Mouse (Mus musculus) brain, embryonic 18.5 days (tissue): ENCODE measurements around the gene Pde10a.

Experiments used
- DNase-seq: peaks from one replicate; pipeline ENCODE4 v3.0.0-alpha.2; 2012; ENCODE audit warnings: low read depth, low spot score

Gene Pde10a

DNA sequence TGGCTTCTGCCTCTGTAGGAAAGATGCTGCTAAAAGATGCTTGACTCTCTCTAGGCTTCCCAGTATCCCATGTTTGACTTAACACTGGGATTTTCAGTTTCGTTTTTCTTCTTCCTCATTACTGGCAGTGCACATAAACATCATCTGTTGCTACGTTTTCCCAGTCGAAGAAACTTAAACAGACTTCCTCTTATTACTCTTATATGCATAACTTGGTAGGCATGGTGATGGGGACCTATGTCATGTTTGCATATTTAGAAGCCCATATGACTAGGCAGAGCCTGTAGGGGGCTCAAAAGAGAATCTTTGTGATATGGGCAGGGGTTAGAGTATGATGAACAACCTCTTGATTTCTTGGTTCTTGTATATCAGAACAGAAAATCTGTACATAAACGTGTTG is 224.3 kb downstream of the Pde10a start:
- DNase-seq: no peak

DNA sequence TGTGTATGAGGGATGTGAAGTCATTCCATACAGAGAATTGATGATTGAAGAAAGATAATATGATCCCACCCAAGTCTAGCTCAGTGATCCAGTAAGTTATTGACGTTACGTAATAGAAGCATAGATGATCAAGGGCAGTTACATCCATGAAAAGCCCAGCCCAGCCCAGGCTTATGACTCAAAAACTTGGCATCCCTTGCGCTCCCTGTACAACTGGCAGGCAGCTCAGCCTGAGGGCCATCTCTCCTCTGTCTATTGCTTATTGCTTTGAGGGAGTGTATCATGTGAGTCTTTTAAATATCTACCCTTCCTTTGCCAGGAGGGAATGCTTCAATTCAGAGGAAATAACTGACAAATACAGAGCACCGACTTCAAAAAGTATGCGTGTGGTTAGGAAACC is 232.4 kb downstream of the Pde10a start:
- no peak for DNase-seq

DNA sequence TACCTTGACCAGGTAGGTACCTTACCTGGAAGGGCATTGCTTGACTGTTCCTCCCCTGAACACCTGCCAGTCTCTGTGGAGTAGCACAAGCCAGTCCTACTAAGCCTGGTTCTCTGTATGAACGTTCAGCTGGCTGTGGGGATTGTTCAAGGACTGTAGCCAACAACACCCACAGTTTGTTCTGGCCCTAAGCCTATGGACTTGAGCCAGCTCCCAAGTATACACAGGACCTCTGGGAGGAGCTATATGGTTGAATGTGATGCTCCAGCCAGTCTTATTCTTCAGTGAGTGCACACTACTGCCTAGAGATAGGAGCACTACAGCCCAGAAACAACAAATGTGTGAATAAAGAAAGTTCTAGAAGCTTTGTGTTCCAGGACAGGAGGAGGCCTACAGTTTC is 238.1 kb downstream of the Pde10a start:
- no peak for DNase-seq

DNA sequence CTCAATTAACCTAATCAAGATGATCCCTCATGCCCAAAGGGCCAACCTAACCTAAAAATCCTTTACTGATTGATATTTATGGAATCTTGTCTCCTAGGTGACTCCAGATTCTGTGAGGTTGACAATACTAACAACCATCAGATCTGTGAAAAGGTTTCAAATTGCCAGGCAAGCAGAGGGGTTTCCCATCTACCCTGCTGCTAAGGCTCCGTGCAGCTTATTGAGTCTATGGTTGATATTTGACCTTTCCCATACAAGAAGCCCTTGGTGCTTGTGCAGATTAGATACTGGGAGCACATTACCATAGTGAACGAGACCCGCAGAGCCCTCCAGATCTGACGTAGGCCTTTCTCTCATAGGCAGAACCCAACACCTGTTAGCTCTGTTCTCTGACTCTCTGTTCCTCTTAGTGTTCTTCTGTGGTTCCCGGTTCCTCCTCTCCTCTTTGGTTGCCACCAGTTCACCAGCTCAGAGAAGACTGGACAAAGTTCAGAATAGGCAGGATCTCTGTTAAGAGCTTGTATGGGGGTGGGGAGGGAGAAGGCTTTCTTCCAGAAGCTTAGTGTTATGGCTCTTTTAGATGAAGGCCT is 240.9 kb downstream of the Pde10a start:
- DNase-seq: no peak

DNA sequence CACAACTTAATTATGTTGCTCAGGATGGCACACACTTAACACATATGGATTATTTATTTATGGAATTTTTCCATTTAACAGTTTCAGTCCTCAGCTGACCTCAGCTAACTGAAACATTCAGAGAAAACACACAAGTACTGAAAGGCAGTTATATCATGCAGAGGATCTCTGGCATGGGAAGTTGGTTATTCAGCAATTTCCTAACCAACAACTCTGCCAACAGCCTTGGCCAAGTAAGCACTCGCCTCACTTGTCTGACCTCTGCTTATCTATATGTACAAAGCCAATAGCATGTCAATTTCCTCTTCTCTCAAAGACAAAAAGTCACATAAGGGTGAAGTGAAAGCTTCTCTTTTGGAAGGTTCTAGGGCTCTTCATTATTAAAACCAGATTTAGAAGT is 244.0 kb downstream of the Pde10a start:
- no peak for DNase-seq

DNA sequence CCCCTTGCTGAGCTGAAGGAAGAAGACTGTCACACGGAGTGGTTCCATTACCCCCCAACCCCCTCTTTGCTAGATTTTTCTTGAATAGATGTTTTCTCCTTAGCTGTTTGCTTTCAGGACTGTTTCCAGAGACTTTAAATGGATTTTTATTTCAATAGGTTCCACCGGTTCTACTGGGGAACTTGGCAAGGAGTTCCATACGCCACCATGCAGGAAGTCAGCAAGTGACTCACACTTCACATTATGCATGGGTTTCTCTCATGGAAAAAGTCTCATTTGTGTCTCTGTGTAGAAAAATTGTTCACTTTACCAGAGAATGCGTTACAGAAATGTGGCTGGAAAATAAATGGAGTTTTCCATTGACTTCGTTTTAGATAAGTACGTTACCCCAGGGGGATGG is 248.2 kb downstream of the Pde10a start:
- no peak for DNase-seq

DNA sequence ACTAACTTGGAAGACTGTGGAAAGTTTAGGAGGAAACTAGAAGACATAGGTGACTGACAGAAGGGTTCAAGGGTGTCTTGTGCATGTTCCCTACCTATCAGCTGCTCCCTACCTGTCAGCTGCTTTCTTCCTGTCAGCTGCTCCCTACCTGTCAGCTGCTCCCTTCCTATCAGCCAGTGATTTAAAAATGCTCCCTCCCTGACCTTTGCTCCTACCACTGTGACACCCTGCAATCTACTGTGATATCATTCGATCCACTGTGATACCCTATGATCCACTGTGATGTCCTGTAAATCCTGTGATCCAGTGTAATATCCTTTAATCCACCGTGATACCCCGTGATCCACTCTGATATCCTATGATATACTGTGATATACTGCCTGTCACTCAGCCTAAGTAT is 249.1 kb downstream of the Pde10a start:
- DNase-seq: no peak

DNA sequence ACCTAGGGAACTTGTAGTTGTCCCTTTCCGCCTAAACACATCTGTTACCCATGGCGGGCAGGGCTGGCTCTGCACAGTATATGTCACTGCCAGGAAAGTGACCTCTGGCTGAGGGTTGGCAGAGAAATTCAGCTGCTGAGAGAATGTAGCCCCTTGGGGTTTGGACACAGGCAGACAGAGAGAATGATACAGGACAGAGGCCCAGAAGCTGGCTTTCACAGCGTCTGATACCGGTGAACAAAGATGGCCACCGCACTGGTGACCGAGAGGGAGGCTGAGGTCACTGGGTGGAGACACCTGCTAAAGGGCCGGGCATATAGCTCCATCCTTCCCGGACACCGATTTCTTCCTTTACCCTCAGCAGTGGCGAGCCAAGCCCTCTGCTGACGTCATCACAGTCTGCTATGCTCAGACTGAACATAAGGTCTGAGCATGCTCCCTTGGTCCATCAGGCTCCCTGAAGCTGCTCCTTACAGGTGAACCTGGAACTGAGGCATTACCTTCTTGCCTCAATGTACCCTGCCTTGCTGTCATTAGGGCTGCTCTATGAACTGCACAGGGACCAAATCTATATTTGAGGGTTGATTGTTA is 250.5 kb downstream of the Pde10a start:
- DNase-seq: no peak

DNA sequence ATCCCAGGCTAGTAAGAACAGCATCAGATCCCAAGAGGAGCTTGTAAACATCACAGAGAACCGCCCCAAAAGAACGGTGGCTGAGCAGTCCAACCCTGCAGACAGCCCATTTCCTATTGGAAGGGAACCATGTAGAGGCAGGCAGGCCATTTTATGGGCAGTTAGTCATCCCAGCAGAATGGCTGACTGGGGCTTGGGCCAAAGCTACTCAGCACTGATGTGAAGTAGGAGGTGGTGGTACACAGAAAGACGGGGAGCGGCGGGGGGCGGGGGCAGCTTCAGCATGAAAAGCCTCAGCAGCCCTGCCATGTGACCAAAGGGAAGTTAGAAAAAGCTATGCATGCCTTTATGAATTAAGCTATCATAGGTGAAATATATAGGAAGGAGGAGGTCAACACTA is 252.5 kb downstream of the Pde10a start:
- no peak for DNase-seq

DNA sequence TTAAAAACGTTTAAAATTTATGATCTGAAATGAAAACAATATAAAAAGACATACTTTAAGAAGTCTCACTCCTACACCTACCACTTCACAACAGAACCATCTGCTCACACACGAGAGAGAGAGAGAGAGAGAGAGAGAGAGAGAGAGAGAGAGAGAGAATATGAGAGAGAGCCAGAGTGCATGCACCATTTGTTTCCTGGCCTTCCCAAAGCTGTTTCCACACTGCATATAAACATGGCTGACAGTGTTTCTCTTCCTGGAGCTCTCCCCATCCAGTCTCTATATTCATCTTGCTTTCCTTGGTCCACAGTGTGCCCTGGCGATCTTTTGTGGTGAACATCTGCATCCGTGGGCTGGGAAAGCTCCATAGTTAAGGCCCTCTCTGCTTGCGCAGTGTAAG is 253.7 kb downstream of the Pde10a start:
- DNase-seq: no peak

DNA sequence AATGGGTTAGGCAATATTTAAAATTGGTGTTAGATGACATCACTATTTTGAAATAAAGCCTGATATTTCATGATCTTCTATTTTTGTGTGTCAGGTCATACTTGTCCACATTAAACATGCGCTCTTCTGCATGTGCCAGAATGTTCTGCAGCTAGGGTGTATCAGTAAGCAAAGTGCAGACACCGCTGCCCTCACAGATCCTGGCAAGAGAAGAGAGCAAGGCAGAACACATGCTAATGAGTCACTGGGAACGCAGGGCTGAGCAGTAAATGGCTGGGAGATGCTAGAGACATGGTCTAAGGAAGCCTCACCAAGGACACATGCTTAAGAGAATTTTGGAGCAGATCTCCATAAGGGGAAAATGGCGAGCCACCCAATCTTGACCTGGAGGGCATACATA is 255.3 kb downstream of the Pde10a start:
- no peak for DNase-seq

DNA sequence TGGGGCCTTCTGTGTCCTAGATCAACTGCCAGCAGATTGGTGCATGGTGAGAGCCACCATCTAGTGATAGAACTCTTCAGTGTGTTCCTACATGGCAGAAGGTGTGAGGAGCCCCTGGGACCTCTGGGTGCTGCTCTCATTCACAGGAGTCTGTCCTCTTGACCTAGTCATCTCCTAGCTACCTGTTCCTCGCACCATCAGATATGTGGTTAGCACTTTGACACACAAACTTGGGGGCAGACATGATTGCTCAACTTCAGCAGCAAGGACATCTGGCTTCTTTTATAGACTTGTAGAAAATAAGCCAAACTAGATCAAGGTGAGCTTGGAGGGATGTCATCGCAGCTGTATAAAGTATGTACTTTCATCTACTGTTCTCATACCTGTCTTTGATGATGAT is 255.9 kb downstream of the Pde10a start:
- no peak for DNase-seq

DNA sequence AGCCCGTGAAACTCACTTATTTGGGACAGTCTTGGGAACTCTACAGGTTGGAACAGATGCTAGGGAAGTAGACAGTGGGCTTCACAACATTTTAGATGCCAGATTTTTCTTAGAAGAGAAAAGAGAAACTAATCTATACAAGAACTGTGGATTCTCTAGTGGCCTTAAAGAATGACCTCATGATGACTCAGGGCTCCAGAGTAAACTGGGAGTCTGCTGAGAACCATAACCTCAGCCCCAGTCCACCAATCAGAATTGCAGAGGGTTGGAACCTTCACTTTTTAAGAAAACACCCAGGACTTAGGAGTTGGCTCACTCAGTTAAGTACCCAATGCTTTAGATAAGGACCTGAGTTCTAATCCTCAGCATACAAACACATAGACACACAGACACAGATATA is 256.4 kb downstream of the Pde10a start:
- DNase-seq: no peak

DNA sequence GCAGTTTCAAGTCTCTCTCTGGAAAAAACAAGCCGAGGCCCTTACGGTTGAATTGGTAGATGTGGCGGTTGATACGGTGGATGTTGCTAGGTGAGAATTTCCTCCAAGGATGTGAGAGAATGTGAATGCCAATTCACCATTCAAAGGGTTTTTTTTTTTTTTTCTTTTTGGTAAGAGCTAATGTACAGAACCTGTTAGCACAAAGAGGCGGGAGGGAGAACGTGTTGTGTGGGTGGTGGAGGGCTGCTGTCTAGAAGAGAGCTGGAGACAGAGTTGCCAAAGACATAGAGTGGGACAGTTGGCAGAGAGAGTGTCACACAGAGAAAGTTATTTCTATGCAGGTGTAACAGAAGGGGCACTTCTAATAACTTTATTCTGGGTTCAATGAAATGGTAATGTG is 260.7 kb downstream of the Pde10a start:
- DNase-seq: no peak

DNA sequence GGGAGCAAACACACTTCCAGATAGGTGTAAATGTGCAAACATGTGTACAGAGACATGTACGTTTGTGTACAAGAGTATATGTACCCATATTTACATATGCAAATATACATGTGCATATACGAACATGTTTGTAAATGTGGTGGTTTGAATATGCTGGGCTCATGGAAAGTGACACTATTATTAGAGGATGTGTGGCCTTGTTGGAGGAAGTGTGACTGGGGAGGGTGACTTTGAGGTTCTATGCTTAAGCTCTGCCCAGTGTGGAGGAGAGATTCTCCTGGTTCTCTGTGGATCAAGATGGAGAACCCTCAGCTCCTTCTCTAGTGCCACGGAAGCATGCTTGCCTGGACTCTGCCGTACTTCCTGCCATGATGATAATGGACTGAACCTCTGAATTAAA is 261.3 kb downstream of the Pde10a start:
- no peak for DNase-seq

DNA sequence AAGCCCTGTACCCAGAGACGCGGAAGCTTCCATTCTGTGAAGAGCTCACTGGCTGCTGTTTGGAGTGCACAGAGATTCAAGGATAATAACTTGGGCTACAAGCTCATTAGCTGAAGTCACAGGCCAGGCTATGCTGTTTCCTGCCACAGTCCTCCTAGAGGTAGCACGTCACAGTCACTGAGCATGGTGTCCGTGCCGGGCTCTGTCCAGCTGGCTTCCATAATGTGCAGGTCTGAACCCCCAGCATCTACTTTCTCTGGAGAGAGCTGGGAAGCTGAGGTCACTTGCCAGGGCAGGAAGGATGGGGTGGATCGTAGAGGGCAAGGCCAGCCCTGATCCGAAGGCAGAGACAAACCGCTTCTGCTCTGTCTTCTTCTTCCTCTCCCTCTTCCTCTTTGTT is 262.6 kb downstream of the Pde10a start:
- DNase-seq: no peak

DNA sequence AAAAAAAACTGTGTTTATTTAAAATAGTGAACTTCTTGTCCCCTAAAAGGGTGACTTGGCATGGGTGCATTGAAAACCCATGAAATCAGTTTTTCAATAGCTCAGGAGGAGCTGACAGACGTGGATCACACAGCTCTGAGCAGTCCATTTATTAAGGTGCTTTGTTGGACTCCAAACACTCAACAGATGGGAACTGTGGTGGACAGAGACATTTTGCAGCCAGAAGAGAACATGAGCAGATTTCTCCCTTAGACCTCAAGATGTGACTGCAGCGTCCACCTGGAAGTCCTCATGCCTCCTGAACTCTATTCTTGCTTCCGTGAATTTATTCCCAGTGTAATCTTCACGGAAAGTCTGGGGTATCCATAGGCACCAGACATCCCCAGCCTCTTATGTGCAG is 266.4 kb downstream of the Pde10a start:
- DNase-seq: no peak

DNA sequence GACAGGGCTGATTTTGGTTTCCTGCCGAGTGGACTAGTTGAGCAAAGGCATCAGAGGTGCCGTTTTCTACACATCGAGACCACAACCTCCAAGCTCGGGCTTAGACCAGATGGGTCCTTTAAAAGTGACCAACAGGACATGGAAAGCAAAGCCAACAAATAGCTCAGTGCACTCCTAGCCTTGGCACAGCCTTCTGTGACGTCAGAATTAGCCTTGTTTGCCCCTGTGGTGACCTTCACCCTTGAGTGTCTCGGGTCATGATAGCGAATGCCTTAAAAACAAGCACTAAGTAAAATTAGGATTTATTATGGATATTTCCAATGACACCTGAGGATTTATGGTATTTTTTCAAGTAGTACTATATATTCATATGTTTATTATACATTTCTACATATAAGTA is 267.4 kb downstream of the Pde10a start:
- no peak for DNase-seq

DNA sequence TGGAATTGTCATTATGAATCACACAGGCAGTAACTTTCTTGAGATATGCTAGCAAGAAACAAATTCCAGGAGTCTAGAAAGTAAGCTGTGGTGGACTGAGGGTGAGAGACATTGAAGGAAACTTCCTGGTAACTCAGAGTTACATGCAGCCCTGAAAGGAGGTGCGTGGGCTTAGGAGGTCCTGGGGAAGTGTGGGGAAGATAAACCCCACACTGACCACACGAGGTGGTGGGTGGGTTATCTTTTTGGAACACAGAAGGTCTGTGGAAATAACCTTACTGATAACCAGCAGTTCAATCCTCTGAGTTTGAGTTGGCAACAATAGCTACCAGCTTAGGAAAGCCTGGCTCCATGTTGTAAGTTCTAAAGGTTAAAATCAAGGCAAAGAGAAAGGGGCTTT is 272.5 kb downstream of the Pde10a start:
- DNase-seq: no peak

DNA sequence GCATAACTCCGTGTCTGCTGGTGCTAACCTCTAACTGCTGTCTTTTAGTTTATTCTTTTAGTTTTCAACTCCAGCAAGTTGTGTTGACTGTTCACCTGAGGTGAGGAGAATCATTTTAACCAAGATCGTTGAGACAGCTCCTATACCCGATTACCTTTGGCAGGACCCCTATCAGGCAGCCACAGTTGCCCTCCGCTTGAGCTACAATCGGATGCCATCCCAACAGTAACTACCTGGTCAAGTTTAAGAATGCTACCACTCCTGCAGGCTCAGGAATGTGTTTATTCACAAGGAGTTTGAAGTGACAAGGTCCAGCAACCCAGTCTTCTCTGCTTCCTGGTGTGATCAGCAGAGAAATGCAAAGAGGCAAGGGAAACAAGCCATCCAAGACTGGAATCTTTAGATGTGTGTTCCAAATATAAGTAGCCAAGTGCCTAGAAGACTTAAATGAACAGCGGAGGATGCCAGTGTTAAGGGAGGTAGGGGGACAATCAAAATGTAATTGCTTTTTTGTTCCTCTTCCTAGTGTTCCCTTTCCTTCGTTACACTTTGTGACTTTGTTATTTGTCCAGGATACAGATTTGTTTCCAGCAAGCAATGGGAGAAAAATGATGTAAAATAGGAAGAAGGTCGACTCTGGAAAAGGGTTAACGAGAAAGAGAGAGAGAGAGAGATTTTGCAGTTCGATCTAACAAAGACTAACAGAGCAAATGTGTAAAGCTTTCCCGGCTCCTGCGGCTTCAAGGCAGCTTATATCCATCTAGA is 273.5 kb downstream of the Pde10a start:
- DNase-seq: no peak

DNA sequence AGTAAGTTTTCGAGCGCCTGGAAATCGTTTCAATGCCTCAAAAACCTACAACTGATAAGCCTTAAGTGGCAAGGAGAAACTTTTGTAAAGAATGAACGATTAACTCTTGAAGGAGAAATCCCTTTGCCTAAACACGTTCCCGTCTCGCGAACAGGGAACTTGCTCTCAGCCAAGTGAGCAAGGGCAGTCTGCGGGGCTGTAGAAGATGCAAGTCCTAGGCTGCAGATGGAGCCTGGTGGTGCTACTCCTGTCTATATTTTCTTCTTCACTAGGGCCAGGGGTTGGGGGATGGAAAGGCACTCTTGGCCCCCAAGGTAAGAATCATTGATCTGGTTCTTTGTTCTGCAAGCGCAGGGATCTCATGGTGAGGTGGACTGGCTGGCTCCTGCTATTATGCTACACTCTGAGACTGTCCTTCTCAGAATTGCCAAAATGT is 274.1 kb downstream of the Pde10a start:
- DNase-seq: no peak

DNA sequence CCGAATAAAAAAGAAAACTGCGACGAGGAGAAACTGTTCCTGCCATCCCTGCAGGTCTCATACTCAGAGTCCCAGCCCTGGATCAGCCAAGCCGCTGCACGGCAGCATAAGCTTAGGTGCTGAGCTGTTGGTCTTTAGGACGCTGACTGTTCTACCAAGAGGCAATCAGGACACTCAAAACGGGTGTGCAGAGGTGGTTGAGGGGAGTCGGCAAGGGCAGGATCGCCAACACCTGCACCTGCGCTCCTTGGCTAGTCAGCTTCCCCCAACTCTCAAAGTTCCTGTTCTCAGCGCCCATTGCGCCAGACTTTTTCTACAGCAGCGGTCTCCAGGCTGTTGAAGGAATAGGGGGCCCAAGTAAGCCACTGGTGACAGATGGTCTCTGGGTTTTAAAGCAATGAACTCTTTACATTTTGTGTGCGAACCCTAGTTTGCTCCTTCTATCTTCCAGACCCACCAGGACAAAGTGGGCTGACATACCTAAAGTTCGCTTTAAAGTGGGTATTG is 274.8 kb downstream of the Pde10a start:
- DNase-seq: no peak

DNA sequence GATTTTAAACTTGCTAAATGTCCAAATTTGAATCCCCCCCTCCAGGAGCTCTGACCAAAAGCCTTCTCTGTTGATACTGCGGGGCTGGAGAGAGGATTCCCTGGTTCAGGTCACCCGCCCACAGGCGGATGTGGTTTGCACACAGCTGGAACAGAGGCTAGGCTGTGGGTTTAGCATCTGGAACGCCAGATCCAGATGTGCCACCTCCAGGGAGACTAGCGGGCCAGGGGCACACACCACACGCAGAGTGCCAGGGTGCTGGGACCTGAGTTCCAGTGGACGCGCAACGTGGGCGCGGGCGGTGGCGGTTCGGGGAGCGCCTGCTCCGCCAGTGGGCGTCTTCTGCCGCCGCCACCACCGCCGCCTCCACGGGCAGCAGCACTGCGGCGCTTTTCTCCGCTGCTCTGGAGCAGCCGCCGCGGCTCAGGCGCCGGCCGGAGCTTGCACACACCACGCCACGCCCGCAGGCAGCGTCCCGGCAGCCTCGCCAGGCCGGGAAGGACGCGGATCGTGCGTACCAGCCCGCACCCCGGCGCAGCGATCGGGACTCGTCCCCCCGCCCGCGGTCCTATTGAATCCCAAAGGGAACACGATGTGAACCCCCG is 275.4 kb downstream of the Pde10a start:
- DNase-seq: no peak
